Mouse (Mus musculus): ENCODE results near the gene Tmem45b. TPM values are rescaled to one million over a fixed set of nuclear protein-coding genes. Genes with fewer than 3 reads are reported as not detected.
"Not testable (repeated sequence)": the region's sequence is repeated elsewhere in the genome, so short reads cannot be mapped to it uniquely, and the experiment has no call there.

Tmem45b gene
- 1 to 10 TPM in 1 of 2 experiments, under 1 TPM in 1; 0.22 to 1.8 TPM for total RNA-seq (2021)

DNA sequence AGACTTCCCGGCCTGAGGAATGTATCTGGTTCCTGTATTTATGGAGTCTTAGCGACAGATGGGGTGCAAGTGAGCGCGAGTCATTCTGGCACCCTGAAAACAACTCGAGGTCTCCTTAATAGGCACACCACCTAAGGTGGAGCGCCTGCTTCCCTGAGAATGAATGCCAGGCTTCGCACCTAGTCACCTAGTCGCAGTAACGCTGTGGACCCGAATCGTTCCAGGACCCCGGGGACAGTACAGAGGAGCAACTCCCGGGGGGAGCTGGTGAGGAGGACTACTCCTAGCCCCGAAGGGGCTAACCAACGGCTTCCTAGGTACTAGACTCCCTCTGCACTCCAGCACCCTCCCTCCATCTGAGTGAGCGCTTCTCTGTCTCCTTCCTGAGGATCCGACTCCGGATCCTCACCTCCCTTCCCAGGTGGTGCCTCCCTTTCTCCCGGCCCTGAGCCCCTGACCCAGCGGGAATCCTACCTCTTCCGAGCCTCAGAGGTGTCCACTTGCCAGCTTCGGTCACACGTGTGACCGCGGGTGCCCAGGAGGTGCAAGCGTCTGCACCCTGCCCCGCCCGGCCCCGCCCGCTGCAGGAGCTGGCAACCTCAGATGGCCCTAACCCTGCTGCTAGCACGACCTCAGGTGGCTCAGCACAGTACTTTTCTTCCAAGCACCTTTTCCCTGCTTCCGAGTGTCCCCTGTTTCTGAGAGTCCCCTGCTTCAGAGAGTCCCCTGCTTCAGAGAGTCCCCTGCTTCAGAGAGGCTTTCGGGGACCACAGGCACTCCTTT is at the start of gene Tmem45b:
Gene Tmem45b, minus strand, starts transcription at position 771 of the 783 bp plus-strand sequence.
- no peak for DNase-seq
- intact Hi-C loops (cut with DNase I): no loop called here

DNA sequence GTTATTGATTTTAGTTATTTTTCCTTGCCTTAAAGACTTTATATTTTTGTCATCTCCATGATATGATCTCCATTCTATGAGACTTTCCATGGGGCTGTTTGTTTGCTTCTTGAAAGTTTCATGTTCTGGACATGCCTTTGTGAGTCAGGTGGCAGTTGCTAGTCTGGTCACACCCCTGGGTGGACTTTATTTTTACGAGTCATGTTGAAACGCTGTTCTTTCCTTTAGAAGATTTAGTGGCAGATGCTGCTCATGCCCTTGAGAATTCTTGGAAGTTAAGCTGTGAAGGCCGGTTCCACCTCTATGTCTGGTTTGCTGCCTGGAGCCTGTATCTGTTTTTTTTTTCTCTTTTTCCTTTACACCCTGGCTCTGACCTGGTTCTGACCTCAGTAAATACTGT is 43.9 kb upstream of the Tmem45b start:
- no peak for DNase-seq
- intact Hi-C loops (cut with DNase I): no loop called here

DNA sequence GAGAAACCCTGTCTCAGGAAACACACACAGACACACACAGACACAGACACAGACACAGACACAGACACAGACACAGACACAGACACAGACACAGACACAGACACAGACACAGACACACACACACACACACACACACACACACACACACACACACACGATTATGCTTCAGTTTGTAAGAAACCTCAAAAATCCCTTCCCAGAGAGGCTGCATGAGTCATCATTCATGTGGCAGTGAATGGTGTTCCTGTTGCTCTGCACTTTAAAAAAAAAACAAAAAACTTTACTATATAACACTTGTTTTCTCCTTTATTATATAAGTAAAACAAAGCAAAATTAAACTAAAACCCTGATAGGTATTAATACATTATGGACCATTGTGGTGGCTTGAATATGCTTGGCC is 37.0 kb upstream of the Tmem45b start:
- intact Hi-C loops (cut with DNase I); DNase-seq: not testable (repeated sequence)

DNA sequence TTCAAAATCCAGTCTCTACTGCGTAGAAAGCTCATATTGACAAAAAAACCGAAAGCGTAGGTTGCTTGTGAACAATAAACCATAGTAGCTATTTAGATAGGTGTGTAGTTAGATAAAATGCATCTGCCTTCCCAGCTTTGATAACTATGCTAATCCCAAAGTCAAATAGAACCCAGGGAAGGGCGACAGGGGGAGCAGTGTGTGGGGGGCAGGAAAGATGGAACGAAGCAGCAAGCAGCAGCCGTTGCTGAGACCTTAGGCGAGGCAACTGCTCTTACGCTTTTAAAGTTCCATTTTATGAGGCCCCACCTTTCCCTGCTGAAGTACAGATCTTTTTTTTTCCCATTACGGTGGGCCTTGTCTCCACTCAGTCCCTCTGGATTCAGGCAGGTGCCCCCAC is 1.1 kb downstream of the Tmem45b start:
- intact Hi-C loops (cut with DNase I): no loop called here
- no peak for DNase-seq

DNA sequence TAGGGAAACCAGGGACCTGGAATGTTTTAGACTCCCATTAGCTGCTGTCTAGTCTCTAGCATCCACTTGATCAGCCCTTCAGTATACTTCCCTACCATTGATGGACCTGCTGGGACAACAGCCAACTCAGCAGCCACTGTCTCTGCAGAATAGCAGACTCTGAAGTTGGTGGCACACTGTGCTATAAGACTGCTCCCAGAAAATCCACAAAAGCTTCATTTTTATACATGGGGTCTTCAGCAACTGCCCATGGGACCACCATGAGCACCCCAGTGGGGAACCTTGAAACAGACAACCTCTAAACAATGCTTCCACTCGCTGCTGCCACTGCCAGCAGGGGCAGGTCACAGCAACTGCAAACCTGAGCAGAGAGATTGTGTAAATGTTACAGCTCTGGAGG is 9.9 kb downstream of the Tmem45b start:
- intact Hi-C loops (cut with DNase I): no loop called here
- no peak for DNase-seq

DNA sequence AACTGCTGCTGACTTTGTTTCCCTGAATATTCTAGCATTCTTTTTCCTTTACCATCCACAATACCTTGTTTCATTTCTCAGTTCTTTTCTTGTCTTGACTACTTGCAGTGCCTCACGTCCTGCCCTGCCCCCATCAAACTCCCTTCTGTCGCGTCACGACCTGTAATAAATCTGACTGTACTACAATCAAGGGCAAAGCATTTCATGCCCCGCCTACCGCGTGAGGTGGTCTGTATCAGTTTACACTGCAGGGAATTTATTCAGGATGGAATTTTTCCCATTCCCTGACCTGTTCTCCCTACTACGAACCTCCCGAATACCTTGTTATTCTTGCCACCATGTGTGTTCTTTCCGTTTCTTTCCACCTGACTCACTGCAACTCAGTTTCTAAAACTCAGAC is 12.1 kb downstream of the Tmem45b start:
- intact Hi-C loops (cut with DNase I): no loop called here
- DNase-seq: no peak

DNA sequence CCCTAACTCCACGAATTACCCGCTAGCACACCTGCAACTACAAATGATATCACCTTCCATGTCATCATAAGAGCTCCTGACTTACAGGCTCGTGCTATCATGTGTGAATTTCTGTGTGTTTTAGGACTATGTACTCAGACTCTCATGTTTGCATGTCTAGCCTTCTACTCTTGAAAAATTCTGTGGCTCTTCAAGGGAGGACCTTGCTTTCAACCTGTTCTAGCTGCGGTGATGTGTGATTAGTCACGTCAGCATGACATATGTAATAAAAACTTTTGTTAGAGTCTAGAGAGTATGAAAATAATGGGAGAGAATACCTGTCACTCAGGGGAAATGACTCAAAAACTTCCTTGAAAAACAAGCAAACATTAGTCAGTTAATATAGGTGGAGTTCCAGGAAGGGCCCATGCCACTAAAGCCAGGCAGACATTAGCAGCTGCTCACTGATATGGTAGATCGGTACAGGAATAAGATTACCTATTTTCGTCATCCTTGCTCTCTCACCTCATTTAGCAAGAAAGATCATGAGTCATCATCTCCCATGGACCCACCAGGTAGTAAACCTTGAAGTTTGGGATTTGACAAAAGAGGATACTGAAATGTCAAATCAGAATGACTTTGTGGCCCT is 15.0 kb downstream of the Tmem45b start:
- intact Hi-C loops (cut with DNase I): no loop called here

DNA sequence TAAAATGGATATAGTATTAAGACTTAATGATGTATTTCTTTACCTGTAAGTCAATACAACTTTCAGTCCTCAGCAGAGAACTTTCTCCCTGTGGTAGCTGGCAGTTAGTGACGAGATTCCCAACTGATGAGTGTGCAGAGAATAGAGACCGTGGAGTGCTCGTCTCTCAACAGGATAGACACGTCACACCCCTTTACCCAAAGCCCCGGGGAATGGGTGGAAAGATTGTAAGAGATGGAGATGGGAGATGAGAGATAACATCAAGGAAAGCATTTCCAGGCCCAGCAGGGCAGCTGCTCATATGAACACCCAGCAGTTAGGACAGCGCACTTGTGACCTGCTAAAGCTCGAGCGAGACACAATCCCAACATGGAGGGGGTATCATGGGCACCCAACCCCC is 20.0 kb downstream of the Tmem45b start:
- intact Hi-C loops (cut with DNase I): no loop called here
- no peak for DNase-seq

More for the DNA sequence above, 15.0 kb downstream of the Tmem45b start:
- DNase-seq: no peak

DNA sequence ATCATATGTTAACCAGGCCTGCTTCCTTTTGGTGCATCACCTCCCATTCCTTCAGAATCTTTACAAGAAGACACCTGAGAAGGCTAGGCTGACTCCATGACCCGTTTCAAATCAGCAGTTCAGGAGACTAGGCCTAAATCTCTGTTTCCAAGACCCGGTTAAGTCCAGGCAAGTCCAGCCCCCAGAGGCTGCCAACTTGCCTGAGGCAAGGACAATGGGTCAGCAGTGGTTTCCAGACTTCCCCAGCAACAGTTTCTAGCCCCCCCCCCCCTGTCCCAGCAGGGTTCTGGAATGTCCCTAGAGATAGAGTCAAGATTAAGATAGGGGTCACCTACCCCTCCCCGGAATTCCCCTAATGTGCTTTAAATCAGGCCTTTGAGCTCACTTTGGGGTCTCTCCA is 22.8 kb downstream of the Tmem45b start:
- DNase-seq: no peak
- intact Hi-C loops (cut with DNase I): no loop called here

DNA sequence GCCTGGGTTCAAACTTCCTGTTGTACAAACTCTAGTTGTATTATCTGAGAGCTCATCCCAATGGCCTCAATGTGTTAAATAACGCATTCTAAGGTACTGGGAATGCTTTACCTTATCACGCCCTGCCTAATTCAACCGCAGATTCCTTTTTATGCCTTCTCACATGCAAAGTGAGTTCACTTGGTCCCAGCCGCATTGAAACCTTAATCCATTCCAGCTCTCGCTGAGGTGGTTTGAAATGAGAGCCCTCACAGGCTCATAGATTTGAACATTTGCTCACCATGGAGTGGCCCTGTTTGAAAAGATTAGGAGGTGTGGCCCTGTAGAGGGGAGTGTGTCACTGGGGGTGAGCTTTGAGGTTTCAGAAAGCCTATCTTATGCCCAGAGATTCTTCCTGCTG is 23.9 kb downstream of the Tmem45b start:
- intact Hi-C loops (cut with DNase I): no loop called here
- no peak for DNase-seq

DNA sequence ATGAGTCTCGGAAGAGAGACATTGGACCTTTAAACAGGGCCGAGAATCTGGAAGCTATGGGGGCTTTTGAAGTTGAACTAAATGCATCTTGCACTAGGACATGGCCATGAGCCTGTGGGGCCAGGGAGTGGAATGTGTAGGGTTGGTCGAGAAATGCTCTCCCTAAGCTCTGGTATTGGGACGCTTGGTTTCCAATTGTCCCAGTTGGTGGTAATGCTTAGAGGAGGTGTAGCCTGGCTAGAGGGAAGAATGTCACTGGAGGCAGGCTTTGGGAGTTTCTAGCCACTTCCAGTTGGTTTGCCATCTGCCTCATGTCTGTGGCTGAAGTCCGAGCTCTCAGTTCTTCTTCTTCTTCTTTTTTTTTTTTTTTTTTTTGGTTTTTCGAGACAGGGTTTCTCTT is 24.9 kb downstream of the Tmem45b start:
- no peak for DNase-seq
- intact Hi-C loops (cut with DNase I): no loop called here

DNA sequence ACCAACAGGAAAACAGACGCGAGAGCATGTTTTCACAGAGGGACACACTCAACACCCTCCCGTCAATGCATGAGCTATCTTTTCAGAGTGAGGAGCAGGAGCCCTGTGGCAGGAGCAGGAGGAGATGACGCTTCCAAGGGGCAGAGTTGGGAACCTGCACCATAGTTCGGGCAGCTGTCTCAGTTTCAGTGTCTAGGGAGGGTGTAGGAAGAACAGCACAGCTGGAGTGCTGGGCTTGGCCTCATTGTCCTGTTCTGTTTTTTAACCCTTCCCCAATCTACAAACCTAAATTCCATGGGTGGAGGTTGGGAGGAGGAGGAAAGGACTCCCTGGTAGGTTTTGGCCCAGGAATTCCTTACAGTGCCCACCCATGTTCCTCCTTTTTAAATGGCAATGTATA is 25.4 kb downstream of the Tmem45b start:
- DNase-seq: no peak
- intact Hi-C loops (cut with DNase I): no loop called here

DNA sequence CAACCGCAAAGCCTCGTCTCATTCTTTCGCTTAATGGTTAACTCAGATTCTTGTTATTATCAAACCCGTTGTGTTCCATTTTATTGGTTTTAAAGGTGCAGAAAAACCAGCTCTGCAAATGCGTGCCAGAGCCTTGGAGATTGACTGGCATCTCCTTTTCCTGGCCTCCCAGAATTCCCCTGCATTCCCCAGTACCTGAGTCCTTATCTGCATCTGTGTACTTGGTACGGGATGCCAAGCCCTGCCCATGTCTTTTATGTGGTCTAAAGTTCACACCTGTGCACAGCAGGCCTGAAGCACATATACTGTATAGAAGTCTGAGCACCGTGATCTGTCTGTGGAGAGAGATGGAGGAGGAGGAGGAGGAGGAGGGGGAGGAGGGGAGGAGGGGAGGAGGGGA is 26.4 kb downstream of the Tmem45b start:
- intact Hi-C loops (cut with DNase I): no loop called here
- no peak for DNase-seq

DNA sequence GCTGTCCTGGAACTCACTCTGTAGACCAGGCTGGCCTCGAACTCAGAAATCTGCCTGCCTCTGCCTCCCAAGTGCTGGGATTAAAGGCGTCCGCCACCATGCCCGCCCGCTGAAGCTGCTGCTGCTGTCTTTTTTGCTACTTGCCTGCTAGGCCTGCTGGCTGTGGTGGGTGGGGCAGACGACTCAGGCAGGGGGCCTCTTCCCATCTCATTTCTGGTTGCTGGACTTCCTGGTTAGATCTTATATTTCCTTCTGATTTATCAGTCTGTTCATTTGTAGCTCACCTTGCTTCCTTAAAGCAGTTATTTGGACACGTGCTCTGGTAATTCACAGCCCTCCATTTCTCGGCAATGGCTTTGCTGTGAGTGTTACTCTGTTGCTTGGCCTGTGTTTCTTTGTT is 28.8 kb downstream of the Tmem45b start:
- intact Hi-C loops (cut with DNase I): no loop called here
- DNase-seq: no peak

DNA sequence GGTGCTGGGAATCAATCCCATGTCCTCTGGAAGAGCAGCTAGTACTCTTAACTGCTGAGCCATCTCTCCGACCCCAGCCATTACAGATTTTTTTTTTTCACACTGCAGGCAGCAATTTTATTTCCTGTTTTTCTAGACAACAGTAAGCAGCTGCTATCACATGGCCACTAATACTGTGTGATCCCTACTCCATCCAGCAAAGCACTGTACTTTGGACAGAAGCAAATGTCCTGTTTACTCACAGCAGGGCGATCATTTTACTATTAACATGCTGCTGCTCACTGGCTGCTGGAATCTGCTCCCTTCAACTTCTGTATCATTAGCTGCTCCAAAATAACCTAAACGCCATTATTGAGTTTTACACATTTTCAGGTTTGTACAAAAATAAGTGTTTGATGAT is 30.8 kb downstream of the Tmem45b start:
- no peak for DNase-seq
- intact Hi-C loops (cut with DNase I): no loop called here

DNA sequence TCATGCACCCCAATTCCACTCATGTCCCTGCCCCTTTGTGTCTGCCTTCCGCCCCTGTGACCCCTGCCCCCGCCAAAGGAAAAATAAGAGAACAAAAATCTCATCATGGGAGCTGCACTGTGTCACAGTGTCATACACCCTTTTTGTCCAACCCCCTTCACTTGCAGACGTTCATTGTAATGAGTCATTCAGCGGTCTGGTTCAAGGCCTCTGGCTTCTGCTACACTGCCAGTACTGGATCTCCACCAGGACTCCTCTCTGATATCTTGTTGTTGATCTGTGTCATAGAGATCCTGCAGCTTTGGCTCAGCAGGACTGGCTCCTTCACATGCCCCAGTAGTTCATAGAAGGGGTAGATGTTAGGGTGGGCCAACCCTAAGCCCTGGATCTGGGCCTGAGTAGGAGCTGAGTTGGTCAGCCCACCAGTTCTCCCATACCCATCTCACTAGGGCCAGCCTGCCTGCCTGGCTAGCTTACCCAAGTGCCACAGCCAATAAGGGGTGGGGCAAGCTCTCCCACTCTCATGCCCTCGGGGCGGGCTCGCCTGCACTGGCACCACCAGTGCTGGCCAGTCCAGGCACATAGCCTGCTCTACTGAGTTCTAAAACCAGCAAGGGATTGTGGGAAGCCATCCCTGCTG is 31.8 kb downstream of the Tmem45b start:
- intact Hi-C loops (cut with DNase I): no loop called here
- DNase-seq: no peak

DNA sequence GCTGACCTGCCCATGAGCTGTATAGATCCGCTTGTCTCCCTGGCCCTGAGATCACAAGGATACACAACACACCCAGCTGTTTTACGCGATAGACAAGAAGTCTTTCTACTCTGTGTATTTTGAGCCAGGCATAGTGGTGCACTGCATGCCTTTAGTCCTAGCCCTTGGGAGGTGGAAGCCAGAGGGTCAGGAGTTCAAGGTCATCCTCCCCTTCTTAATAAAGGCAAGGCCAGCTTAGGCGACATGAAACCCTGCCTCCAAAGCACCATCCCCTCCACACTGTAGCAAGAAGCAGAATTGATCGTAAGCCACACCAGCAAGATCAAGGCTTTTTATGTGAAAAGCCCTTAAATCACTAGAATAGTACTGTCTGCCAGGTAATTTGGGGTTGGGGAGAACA is 32.5 kb downstream of the Tmem45b start:
- DNase-seq: no peak
- intact Hi-C loops (cut with DNase I): no loop called here

DNA sequence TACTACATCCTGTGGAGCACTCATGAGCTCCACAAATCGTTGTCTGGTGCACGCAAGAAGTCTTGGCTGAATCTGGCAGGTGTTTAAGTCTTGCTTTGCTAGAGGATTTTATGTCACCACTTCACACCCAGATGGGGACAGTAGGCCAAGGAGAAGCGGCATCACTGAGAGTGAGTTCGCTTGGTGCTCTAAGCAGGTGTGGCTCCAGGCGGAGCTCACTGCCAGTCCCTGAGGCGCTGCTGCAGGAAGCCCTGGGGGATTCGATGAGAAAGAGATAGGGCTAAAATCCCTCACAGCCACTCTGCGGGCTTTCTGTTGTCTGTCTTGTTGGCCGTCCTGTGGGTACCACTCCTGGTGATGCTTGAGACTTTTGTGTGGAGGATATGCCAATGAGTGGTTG is 34.3 kb downstream of the Tmem45b start:
- intact Hi-C loops (cut with DNase I): no loop called here
- DNase-seq: no peak

DNA sequence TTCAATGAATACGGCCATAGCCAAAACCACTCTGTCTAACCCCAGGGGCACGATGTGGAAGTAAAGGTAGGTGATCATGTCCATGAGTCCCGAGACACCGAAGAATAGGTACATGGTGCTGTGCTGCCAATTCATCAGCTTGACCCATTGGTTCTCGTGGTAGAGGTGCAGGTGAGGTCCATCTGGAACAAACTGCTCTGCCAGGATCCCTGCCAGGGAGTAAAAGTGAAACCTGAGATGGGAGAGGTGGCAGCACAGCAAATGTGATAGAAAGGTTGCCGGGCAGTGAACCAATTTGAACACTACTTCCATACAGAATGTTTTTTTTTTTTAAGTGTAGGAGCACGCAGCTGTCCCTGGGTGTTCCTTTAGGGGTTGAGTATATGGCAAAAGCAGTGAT is 35.3 kb downstream of the Tmem45b start:
- intact Hi-C loops (cut with DNase I): no loop called here
- no peak for DNase-seq

DNA sequence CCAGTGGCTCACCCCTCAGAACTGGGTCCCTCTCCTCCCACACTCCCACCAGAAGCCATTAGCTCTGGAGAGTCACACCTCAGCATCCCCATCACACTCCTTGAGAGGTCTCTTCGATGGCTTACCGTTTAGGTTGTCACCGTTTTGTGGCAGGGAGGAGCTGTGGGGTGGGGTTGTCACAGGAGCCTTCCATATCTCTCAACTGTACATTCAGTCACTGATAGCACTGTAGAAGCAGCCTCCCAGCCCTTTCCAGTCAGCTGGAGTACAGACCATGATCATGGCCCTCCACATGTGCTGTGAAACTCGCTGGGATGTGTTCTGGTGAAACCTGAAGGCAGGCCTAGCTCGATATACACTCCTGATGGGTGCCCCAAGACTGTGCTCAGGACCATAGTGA is 42.1 kb downstream of the Tmem45b start:
- DNase-seq: no peak
- intact Hi-C loops (cut with DNase I): no loop called here

DNA sequence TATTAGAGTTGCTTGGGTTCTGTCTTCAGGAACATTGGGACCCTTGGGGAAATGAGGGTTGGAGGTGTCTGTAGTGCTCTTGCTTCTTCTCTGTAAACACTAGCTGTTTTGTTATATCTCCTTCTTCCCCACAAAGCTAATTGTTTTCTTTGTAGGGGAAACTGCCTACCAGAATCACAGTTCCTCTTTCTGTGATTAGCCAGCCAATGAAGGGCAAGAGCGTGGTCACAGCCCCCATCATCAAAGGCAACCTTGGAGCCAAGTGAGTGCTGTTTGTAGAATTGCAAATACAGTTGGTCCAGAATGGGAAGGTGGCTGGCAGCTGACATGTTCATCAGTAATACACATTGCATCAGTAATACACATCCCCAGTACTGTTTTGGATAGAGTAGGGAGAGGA is 45.4 kb downstream of the Tmem45b start:
- DNase-seq: no peak
- intact Hi-C loops (cut with DNase I): no loop called here

DNA sequence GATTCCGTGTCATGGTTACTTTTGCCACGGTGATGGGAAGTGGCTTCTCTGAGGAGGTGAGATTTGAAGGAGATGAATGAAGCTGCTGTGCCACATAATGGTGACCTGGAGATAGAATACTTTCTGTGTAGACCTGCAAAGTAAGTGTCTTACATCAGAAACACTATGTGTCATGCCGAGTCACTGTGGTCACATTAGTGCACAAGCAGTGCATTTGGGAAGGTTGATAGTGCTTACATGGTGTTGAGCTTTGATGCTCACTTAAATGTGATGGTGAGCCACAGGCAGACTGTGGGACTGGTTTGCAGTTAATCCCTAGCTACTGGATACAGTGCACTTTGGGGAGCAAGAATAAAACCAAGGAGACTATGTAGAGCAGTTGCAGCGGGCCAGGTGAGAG is 52.1 kb downstream of the Tmem45b start:
- DNase-seq: no peak
- intact Hi-C loops (cut with DNase I): no loop called here

Measured in heart, postnatal 10 days (tissue).